Comparison of ENCODE assay signal across 17 mouse cellular contexts in the genomic region with DNA sequence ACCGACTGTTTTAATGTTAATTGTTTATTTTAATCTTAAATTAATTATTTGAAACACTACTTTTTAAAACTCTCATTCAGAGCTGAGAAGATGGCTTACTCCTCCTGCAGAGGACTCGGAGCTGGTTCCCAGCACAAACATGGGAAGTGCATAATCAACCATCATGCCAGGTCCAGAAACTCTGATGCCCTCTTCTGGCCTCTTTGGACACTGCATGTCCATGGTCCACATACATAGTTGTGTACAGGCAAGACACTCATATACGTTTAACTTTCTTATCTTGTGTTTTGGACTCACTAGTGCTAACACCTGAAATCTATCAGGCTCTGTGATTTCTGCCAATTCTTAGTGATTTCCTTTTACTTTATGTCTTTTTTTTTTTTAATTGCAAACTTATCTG. TPM values are rescaled to one million over a fixed set of nuclear protein-coding genes. Genes with fewer than 3 reads are reported as not detected.
DNase-seq lines count a peak whose midpoint lies in the region; TF ChIP-seq lines count a peak whose summit lies in the region.
"Had no signal": no experiment of that assay in that cellular context is flagged by ENCODE, and none has a peak within 500 bp of the region (broad histone marks: within the 10 kb centered on the region; RNA-seq: fewer than 3 reads in every experiment).

No protein-coding gene starts in this region.

- H3K27ac ChIP-seq in kidney, adult 2 months (ENCODE audit: insufficient read depth, low read depth, low read length), result no peak overlapping the region
- H3K27ac ChIP-seq: heart, embryonic 15.5 days; hindbrain, embryonic 14.5 days; left cerebral cortex, adult 2 months had no signal

- no peak for TF ChIP-seq POLR2A in kidney, adult 2 months (IDR thresholded peaks at IDR 0.05; ENCODE audit: low read depth, low read length)

- H3K36me3 ChIP-seq in kidney, adult 2 months (ENCODE audit: control insufficient read depth, insufficient read depth, low read length), result no peaks in the 10 kb centered on the region
- H3K36me3 ChIP-seq: heart, embryonic 15.5 days had no signal

- H3K4me3 ChIP-seq in kidney, adult 2 months (ENCODE audit: insufficient read depth, low read depth, low read length), result no peak overlapping the region
- H3K4me3 ChIP-seq: heart, embryonic 15.5 days; left cerebral cortex, adult 2 months had no signal

- no peak for DNase-seq in kidney, adult 2 months
- no peak for DNase-seq in kidney, postnatal 14 days
- DNase-seq in thymus, postnatal 25 days, result peak; percentile 21
- DNase-seq in thymus, adult 18-20 months, result no peak
- DNase-seq in R1 (ENCODE audit: low read depth, low spot score) (peak; percentile 72), adipocyte (ENCODE audit: low spot score) (no peak)
- no peak for DNase-seq in left cerebral cortex, postnatal 4 days
- DNase-seq: adrenal gland, postnatal 10 days; cerebellum, postnatal 36 days; gastrocnemius, postnatal 36 days; lung, postnatal 10 days; right cerebral cortex, adult 18-20 months had no signal

- no peaks in the 10 kb centered on the region for H3K4me1 ChIP-seq in kidney, adult 2 months (ENCODE audit: control insufficient read depth, insufficient read depth, low read length)
- H3K4me1 ChIP-seq: heart, embryonic 15.5 days had no signal

- H3K27me3 ChIP-seq in kidney, adult 2 months (replicated peaks; ENCODE audit: control insufficient read depth, insufficient read depth, low read length), result no peaks in the 10 kb centered on the region; the same call in 1 of the 2 replicates
- H3K27me3 ChIP-seq: heart, embryonic 15.5 days had no signal

- 98% methylated on average over 3 of the region's 3 CpGs for WGBS in kidney, adult 2 months

- TF ChIP-seq CTCF in kidney, adult 2 months (conservative IDR thresholded peaks at IDR 0.05; ENCODE audit: insufficient read depth, insufficient read length, low read depth, low read length), result peak; percentile 20; the same call in 1 of the 2 replicates

- intact Hi-C loops in left cerebral cortex, postnatal 4 days (cut with DNase I), result no loop called here

RNA-seq across cellular contexts. Expression of a gene that starts 57.8 kb away (rescaled TPM):
- 0.33 and 0.54 TPM in 2 replicates for polyA plus RNA-seq in kidney, adult 2 months (2012; rRNA removed)
- under 1 TPM in 1 of 2 experiments, not detected in 1; 0.20 TPM for total RNA-seq in left cerebral cortex, postnatal 4 days (2021)
- polyA plus RNA-seq: forebrain, embryonic 16.5 days; neural tube, embryonic 14.5 days had no signal

Comparison
In these comparisons a context has a peak if more than half of its experiments do, and no peak if none do; other contexts are left out.
1. DNase-seq: peak in thymus, postnatal 25 days (single experiment) and R1 (single experiment); none in kidney, adult 2 months (single experiment), kidney, postnatal 14 days (single experiment), thymus, adult 18-20 months (0 of 2), adipocyte (single experiment) and left cerebral cortex, postnatal 4 days (single experiment).